In genomic region chr5:88796588-88796987, GRCm38 (mm10) we compare ENCODE assay signal across 11 mouse cellular contexts. TPM values are rescaled to one million over a fixed set of nuclear protein-coding genes. Genes with fewer than 3 reads are reported as not detected.
DNase-seq lines count a peak whose midpoint lies in the region; ATAC-seq lines count a peak whose summit lies in the region.
"Had no signal": no experiment of that assay in that cellular context is flagged by ENCODE, and none has a peak within 500 bp of the region (broad histone marks: within the 10 kb centered on the region; RNA-seq: fewer than 3 reads in every experiment).

No protein-coding gene starts in this region.

- no peak overlapping the region for H3K4me2 ChIP-seq in midbrain, embryonic 16.5 days (ENCODE audit: low read length)
- H3K4me2 ChIP-seq in hindbrain, embryonic 11.5 days (replicated peaks; ENCODE audit: low read depth, low read length) = no peak overlapping the region

- no peaks in the 10 kb centered on the region for H3K9me3 ChIP-seq in midbrain, embryonic 10.5 days (replicated peaks)
- no peaks in the 10 kb centered on the region for H3K9me3 ChIP-seq in midbrain, embryonic 16.5 days (replicated peaks; ENCODE audit: control insufficient read depth, low read length, poor library complexity, severe bottlenecking)
- H3K9me3 ChIP-seq in hindbrain, embryonic 11.5 days (ENCODE audit: control insufficient read depth, low read length) = no peaks in the 10 kb centered on the region

- H3K9ac ChIP-seq in midbrain, embryonic 16.5 days (ENCODE audit: low read depth, low read length) = no peak overlapping the region
- H3K9ac ChIP-seq in hindbrain, embryonic 11.5 days (ENCODE audit: low read depth, low read length) = no peak overlapping the region

- peaks cover 9% of the 10 kb centered on the region for H3K4me1 ChIP-seq in midbrain, embryonic 10.5 days
- no peaks in the 10 kb centered on the region for H3K4me1 ChIP-seq in midbrain, embryonic 16.5 days (ENCODE audit: control insufficient read depth, insufficient read depth, low read length)
- H3K4me1 ChIP-seq in hindbrain, embryonic 11.5 days (replicated peaks; ENCODE audit: control insufficient read depth, insufficient read depth, low read length) = no peaks in the 10 kb centered on the region

- no peak for DNase-seq in midbrain, embryonic 10.5 days (ENCODE audit: low spot score)
- peak; percentile 47 for DNase-seq in kidney, adult 18-20 months
- DNase-seq in kidney, postnatal 4 days = peak; percentile 29 to 47
- DNase-seq in hindbrain, embryonic 11.5 days (ENCODE audit: low spot score) = no peak
- no peak for DNase-seq in Muller cell, postnatal 12 days (ENCODE audit: inconsistent ontology term)
- DNase-seq in thymus, postnatal 10 days (ENCODE audit: low spot score in 2 of 2) = no peak
- DNase-seq: gastrocnemius, postnatal 10 days; lung, postnatal 36 days; thymus, postnatal 36 days had no signal

- no peak for ATAC-seq in midbrain, embryonic 16.5 days
- ATAC-seq in hindbrain, embryonic 11.5 days (ENCODE audit: low FRiP score) = no peak
- ATAC-seq: forebrain, embryonic 14.5 days had no signal

- H3K4me3 ChIP-seq in midbrain, embryonic 10.5 days = no peak overlapping the region
- H3K4me3 ChIP-seq in midbrain, embryonic 16.5 days (ENCODE audit: low read depth, low read length) = no peak overlapping the region
- no peak overlapping the region for H3K4me3 ChIP-seq in hindbrain, embryonic 11.5 days (ENCODE audit: low read depth, low read length)

- 0 out of 2 replicates have a peak overlapping the region, but pooled peaks have one; percentile 42 for H3K27ac ChIP-seq in midbrain, embryonic 10.5 days (replicated peaks)
- H3K27ac ChIP-seq in midbrain, embryonic 16.5 days (ENCODE audit: low read length) = no peak overlapping the region
- no peak overlapping the region for H3K27ac ChIP-seq in hindbrain, embryonic 11.5 days (ENCODE audit: low read depth, low read length)

- H3K27me3 ChIP-seq in midbrain, embryonic 10.5 days (ENCODE audit: low read depth, poor library complexity, severe bottlenecking) = no peaks in the 10 kb centered on the region
- H3K27me3 ChIP-seq in midbrain, embryonic 16.5 days (ENCODE audit: control insufficient read depth, insufficient read depth, low read depth, low read length) = no peaks in the 10 kb centered on the region
- H3K27me3 ChIP-seq in hindbrain, embryonic 11.5 days (ENCODE audit: control insufficient read depth, insufficient read depth, low read length) = no peaks in the 10 kb centered on the region

- H3K36me3 ChIP-seq in midbrain, embryonic 10.5 days = no peaks in the 10 kb centered on the region
- no peaks in the 10 kb centered on the region for H3K36me3 ChIP-seq in midbrain, embryonic 16.5 days (ENCODE audit: control insufficient read depth, insufficient read depth, low read length)
- no peaks in the 10 kb centered on the region for H3K36me3 ChIP-seq in hindbrain, embryonic 11.5 days (ENCODE audit: control insufficient read depth, insufficient read depth, low read length)

- 78% methylated on average over 11 of the region's 11 CpGs for WGBS in midbrain, embryonic 10.5 days
- 76% methylated on average over 11 of the region's 11 CpGs for WGBS in midbrain, embryonic 16.5 days
- 68% methylated on average over 11 of the region's 11 CpGs for WGBS in hindbrain, embryonic 11.5 days

RNA-seq across cellular contexts. Expression of gene Dck, which starts 31.8 kb away (rescaled TPM):
- polyA plus RNA-seq in midbrain, embryonic 10.5 days (2016; fragmentation: Nextera tagmentation; extraction: Ambion mirVana) = 118 and 119 TPM in 2 replicates
- 43.6 and 48.8 TPM in 2 replicates for polyA plus RNA-seq in midbrain, embryonic 16.5 days (2015; fragmentation: Nextera tagmentation; extraction: Ambion mirVana)
- polyA plus RNA-seq in hindbrain, embryonic 11.5 days (2014; fragmentation: Nextera tagmentation; extraction: Ambion mirVana) = 107 and 121 TPM in 2 replicates

Comparison
In these comparisons a context has a peak if more than half of its experiments do, and no peak if none do; other contexts are left out.
1. DNase-seq: peak in kidney, adult 18-20 months (single experiment) and kidney, postnatal 4 days (2 of 2); none in midbrain, embryonic 10.5 days (single experiment), hindbrain, embryonic 11.5 days (single experiment), Muller cell, postnatal 12 days (single experiment) and thymus, postnatal 10 days (0 of 2).